Mouse (Mus musculus) embryonic facial prominence, embryonic 11.5 days (tissue): ENCODE measurements around the gene Rabep1. TPM values are rescaled to one million over a fixed set of nuclear protein-coding genes. Genes with fewer than 3 reads are reported as not detected.

Experiments used
- polyA plus RNA-seq: library from polyadenylated mRNA; unstranded; fragments of >200 nt; fragmentation: Nextera tagmentation; extraction: Ambion mirVana; gene quantifications from 2 replicates; pipeline ENCODE4 v1.2.1, GENCODE M21; 2014

Gene Rabep1
- polyA plus RNA-seq, 1 experiment from 2014 or later: 36.6 TPM

Other genes with a start within 250 kb of the Rabep1 start
- gene 4930544D05Rik, start 228.9 kb upstream of the Rabep1 start, polyA plus RNA-seq: not detected in 2 replicates
- gene Chrne, start 225.6 kb upstream of the Rabep1 start, polyA plus RNA-seq: not detected in 2 replicates
- gene Gp1ba, start 205.7 kb upstream of the Rabep1 start, polyA plus RNA-seq: 0.93 and 1.3 TPM in 2 replicates
- gene Rnf167, start 197.5 kb upstream of the Rabep1 start, polyA plus RNA-seq: 81.9 and 92.8 TPM in 2 replicates
- 144 and 150 TPM in 2 replicates for gene Slc25a11, start 197.3 kb upstream of the Rabep1 start, polyA plus RNA-seq
- 1,669 and 1,679 TPM in 2 replicates for gene Pfn1, start 190.1 kb upstream of the Rabep1 start, polyA plus RNA-seq
- 30.7 and 40.4 TPM in 2 replicates for gene Eno3, start 187.6 kb upstream of the Rabep1 start, polyA plus RNA-seq
- gene Spag7, start 175.4 kb upstream of the Rabep1 start, polyA plus RNA-seq: 107 and 118 TPM in 2 replicates
- 4.4 and 7.3 TPM in 2 replicates for gene Camta2, start 156.7 kb upstream of the Rabep1 start, polyA plus RNA-seq
- gene Inca1, start 144.6 kb upstream of the Rabep1 start, polyA plus RNA-seq: 0.73 and 0.82 TPM in 2 replicates
- 7.5 and 8.3 TPM in 2 replicates for gene Kif1c, start 144.2 kb upstream of the Rabep1 start, polyA plus RNA-seq
- 6.7 and 7.3 TPM in 2 replicates for gene Zfp3, start 80.6 kb upstream of the Rabep1 start, polyA plus RNA-seq
- gene Scimp, start 32.2 kb upstream of the Rabep1 start, polyA plus RNA-seq: not detected in 2 replicates
- gene Nup88, start 125.2 kb downstream of the Rabep1 start, polyA plus RNA-seq: 187 and 193 TPM in 2 replicates
- gene Rpain, start 125.4 kb downstream of the Rabep1 start, polyA plus RNA-seq: 62.5 and 82.5 TPM in 2 replicates
- gene C1qbp, start 138.2 kb downstream of the Rabep1 start, polyA plus RNA-seq: 274 TPM in 2 replicates
- 24.8 and 25.5 TPM in 2 replicates for gene Dhx33, start 159.7 kb downstream of the Rabep1 start, polyA plus RNA-seq
- gene Mis12, start 174.8 kb downstream of the Rabep1 start, polyA plus RNA-seq: 58.8 and 64.9 TPM in 2 replicates
- 43.3 and 47.7 TPM in 2 replicates for gene Derl2, start 175.1 kb downstream of the Rabep1 start, polyA plus RNA-seq
- gene 6330403K07Rik, start 188.7 kb downstream of the Rabep1 start, polyA plus RNA-seq: 82.8 and 92.3 TPM in 2 replicates